Mouse (Mus musculus): ENCODE results near the gene Surf2.
A peak's percentile ranks its signal among the peaks of the same experiment; 100 is the strongest.

The Surf2 gene

DNA sequence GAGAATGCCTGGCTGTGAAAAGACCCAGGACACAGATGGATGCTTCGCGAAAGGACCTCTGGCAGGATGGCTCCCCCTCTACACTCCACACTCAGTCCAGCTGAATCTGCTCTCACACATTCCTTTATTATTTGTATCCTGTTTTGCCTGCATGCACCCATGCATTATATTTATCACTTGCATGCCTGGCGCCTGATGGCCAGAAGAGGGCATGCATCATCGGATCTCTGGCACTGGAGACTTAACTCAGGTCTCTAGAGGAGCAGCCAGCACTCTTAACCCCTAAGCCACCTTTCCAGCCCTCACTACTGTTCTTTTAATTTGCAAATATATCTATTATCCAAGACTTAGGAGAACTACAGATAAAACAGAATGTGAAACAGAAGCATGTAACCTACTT is 44.6 kb downstream of the Surf2 start:
- no peak for DNase-seq (ENCODE audit: inconsistent ontology term)

DNA sequence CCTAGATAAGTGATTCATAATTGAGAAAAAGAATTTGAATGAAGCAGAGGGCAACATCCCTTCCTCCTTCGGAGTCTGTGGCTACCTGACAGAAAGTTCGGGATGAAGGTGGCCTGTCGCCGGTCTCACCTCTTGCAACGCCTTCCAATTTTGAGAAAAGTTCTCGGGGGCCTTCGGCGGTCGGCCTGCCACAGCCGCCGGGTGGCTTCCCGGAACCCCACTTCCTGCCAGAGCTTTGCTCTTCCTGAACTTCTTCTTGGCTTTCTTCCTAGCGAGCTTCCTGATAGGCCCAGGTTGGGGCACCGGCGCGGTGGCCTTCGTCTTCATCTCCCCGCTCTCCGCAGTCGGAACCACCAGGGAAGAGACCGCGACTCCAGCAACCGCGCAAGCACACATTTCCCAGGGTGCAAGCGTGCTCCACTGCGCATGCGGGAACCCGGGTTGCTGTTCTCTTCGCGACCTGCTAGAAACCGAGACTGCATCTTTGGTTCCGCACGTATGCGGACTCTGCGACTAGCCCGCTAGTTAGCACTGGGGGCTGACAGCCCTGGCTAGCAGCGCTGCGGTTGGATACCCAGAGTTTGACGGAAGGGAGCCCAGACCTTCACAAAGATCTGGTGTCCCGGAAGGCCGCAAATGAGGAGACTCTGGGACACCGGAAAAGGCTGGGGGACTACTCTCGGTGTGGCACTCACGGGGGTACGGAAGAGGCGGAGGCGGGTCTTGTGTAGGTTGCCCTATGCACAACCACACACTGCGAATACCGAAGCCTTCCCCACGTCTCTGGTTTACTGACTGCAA is 48.0 kb downstream of the Surf2 start, which contains the start of gene Rexo4:
Gene Rexo4 (minus strand): TSS at position 464 of the 801 bp plus-strand sequence.
- DNase-seq (ENCODE audit: inconsistent ontology term): peak; percentile 96

DNA sequence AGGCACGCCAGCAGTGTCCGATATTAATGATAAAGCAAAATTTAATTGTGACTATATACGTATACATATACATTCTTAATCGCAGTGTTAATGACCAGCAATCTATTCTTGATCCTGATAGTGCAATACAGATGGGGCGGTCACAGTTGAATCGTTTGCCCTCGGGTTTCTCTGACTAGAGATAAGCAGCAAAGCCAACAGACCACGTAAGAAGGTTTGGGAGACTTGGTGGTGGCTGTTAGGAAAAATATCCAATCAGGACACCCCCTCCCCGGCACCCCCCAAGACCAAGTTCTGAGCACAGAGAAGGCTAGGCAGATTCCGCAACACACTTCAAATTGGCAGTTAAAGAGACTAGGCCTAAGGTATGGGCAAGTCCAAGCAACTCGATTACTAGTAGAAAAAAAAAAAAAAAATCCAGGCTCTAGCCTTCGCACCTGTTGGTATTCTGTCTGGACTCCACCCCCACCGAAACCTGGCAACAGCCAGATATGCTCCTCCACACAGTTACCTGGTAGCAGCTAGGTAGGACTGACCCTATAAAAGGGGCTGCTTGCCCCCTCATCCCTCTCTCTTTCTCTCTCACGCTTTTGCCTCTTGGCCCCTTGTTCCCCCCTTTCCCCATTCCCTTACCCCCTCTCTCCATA is 48.7 kb downstream of the Surf2 start:
- no peak for DNase-seq (ENCODE audit: inconsistent ontology term)

DNA sequence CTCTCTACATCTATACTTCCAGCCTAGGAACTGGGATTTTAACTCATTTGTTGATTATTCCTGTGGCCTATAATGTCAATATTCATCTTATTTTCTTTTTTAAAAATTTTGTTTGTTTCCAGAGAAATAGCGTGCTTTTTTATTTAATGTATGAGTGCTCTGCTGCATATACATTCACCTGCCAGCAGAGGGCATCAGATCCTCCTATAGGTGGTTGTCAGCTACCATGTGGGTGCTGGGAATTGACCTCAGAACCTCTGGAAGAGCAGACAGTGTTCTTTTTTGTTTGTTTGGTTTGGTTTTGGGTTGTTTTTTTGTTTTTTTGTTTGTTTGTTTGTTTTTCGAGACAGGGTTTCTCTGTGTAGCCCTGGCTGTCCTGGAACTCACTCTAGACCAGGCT is 51.1 kb downstream of the Surf2 start:
- DNase-seq (ENCODE audit: inconsistent ontology term): no peak
